Mouse (Mus musculus): ENCODE data around the gene Slc12a8.

Gene Slc12a8

GRCm38 (mm10) chr16:33610466-33610865 lies 93.3 kb downstream of the Slc12a8 start:
- in situ Hi-C loops (cut with MboI, MseI) = no loop called here

GRCm38 (mm10) chr16:33611291-33611690 lies 94.2 kb downstream of the Slc12a8 start:
- in situ Hi-C loops (cut with MboI, MseI) = no loop called here

GRCm38 (mm10) chr16:33612056-33612770 lies 95.1 kb downstream of the Slc12a8 start:
- in situ Hi-C loops (cut with MboI, MseI) = no loop called here

- in situ Hi-C loops (cut with MboI, MseI) = no loop called here
Measured at GRCm38 (mm10) chr16:33615986-33616385, 98.9 kb downstream of the Slc12a8 start.

- in situ Hi-C loops (cut with MboI, MseI) = no loop called here
Measured at GRCm38 (mm10) chr16:33621836-33622235, 104.7 kb downstream of the Slc12a8 start.

- in situ Hi-C loops (cut with MboI, MseI) = no loop called here
Measured at GRCm38 (mm10) chr16:33624586-33624985, 107.5 kb downstream of the Slc12a8 start.

GRCm38 (mm10) chr16:33629539-33629938 lies 112.4 kb downstream of the Slc12a8 start:
- in situ Hi-C loops (cut with MboI, MseI) = no loop called here

GRCm38 (mm10) chr16:33635836-33636595 lies 118.9 kb downstream of the Slc12a8 start:
- in situ Hi-C loops (cut with MboI, MseI) = no loop called here

GRCm38 (mm10) chr16:33641779-33642178 lies 124.7 kb downstream of the Slc12a8 start:
- in situ Hi-C loops (cut with MboI, MseI) = no loop called here

GRCm38 (mm10) chr16:33653116-33653515 lies 136.0 kb downstream of the Slc12a8 start:
- in situ Hi-C loops (cut with MboI, MseI) = no loop called here

- in situ Hi-C loops (cut with MboI, MseI) = no loop called here
Measured at GRCm38 (mm10) chr16:33655443-33655842, 138.3 kb downstream of the Slc12a8 start.

GRCm38 (mm10) chr16:33657191-33657590 lies 140.1 kb downstream of the Slc12a8 start:
- in situ Hi-C loops (cut with MboI, MseI) = no loop called here

- in situ Hi-C loops (cut with MboI, MseI) = no loop called here
Measured at GRCm38 (mm10) chr16:33658121-33658520, 141.0 kb downstream of the Slc12a8 start.

- in situ Hi-C loops (cut with MboI, MseI) = no loop called here
Measured at GRCm38 (mm10) chr16:33659521-33659920, 142.4 kb downstream of the Slc12a8 start.

- in situ Hi-C loops (cut with MboI, MseI) = no loop called here
Measured at GRCm38 (mm10) chr16:33660125-33660524, 143.0 kb downstream of the Slc12a8 start.

GRCm38 (mm10) chr16:33662841-33663240 lies 145.7 kb downstream of the Slc12a8 start:
- in situ Hi-C loops (cut with MboI, MseI) = no loop called here

- in situ Hi-C loops (cut with MboI, MseI) = no loop called here
Measured at GRCm38 (mm10) chr16:33666226-33666625, 149.1 kb downstream of the Slc12a8 start.

- in situ Hi-C loops (cut with MboI, MseI) = no loop called here
Measured at GRCm38 (mm10) chr16:33666985-33667538, 149.9 kb downstream of the Slc12a8 start.

- in situ Hi-C loops (cut with MboI, MseI) = no loop called here
Measured at GRCm38 (mm10) chr16:33668448-33668847, 151.3 kb downstream of the Slc12a8 start.

- in situ Hi-C loops (cut with MboI, MseI) = no loop called here
Measured at GRCm38 (mm10) chr16:33669072-33669471, 151.9 kb downstream of the Slc12a8 start.

- in situ Hi-C loops (cut with MboI, MseI) = loop anchor here (5.0 kb wide), 1 partner anchor 73 kb away; no protein-coding TSS in a partner anchor
Measured at GRCm38 (mm10) chr16:33670340-33670739, 153.2 kb downstream of the Slc12a8 start.

- in situ Hi-C loops (cut with MboI, MseI) = loop anchor here (5.0 kb wide), 1 partner anchor 74 kb away; no protein-coding TSS in a partner anchor
Measured at GRCm38 (mm10) chr16:33670933-33671332, 153.8 kb downstream of the Slc12a8 start.
